Mouse (Mus musculus) thymus, adult 18-20 months (tissue): Measurements from ENCODE around the gene Ephb6.
"Not testable (repeated sequence)": the region's sequence is repeated elsewhere in the genome, so short reads cannot be mapped to it uniquely, and the experiment has no call there.

Experiments
- DNase-seq, 2 experiments: peaks; one replicate each; pipeline ENCODE4 v3.0.0; 2022; ENCODE audit warnings: mixed read lengths in 2 of 2

The Ephb6 gene

DNA sequence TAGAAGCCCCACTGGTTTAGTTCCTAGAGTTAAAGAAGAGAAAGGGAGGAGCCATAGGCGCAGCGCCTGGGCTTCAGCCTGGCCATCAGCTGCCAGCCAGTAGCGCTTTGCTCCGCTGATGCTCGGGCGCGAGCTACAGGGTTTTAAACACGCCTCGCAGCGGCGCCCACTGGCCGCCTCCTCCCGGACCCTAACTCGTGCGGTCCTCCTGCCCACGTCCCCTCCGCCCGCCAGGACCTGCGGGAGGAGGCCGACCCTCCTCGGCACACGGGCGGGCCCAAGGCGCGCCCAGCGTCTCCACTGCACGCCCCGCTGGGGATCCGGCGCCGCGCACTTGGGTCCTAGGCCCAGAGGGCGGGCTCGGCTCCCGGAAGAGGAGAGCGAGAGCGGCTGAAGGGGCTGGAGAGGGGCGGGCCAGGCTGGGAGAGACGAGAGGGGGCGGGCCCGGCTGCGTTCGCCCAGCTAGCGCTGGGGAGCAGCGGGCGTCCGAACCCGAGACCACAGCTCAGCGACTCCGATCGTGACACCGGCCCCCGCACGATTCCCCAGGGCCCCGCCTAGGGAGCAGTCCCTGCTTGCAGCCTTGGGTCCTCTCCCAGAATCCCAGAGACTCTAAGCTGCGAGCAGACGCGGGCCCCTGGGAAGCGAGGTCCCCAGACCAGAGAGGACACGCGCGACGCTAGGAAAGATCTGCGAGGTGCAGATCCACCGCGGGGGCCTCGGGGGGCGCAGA is at the start of gene Ephb6:
Gene Ephb6 (plus strand): TSS at position 422 of the 733 bp plus-strand sequence.
- DNase-seq = peak; percentile 81 to 83

DNA sequence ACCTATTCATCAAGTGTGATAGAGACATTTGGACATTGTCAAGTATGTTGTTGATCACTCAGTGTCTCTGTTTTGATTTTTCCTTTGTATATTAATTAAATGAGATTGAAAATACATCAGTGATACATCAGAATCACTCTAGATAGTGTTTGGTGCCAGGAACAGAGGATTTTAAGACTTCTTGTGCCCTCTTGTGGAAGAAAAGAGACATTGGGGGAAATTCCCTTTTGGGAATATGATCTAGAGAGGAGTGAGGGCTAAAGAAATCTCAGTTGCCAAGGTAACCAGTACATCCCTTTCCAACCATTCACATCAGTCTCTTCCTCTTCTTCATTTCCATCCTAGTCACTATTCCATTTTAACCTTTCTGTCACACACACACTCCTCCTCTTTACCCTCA is 48.9 kb upstream of the Ephb6 start:
- no peak for DNase-seq

DNA sequence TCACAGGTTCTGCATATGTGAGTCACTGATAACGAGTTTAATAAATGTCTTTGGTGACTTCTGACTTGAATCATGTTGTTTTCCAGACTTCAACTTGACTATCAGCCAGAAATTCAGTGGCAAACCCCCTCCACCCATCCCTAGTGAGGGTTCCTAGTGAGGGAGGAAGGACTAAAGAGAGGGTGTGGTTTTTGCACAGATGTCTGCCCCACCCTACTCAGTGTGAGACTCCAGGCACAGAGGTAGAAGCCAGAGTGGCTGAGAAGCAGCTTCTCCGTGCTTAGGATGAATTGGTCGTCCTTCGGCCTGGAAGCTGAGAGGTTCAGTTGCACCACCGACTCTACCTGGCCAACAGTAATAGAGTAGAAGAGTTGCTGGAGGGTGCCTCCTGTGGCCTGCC is 47.8 kb upstream of the Ephb6 start:
- peak; percentile 54 to 79 for DNase-seq

DNA sequence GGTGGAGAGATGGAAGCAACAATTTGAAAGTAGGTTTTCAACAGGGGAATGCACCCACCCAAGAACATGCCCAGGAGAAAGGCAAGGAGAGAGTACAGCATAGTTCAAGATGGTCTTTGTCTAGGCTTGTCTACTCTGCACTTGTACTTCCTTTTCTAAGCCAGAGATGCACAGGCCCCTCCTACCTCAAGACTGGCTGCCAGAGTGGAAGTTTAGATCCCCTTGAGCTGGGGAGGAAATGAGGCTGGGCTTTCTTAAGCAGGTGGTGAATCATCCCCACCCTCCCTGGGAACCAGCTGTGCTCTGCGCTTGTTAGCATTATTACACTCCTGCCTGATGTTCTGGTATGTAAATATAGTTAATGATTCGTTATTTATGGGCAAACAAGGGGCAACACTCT is 47.0 kb upstream of the Ephb6 start:
- DNase-seq = peak; percentile 75 to 90

DNA sequence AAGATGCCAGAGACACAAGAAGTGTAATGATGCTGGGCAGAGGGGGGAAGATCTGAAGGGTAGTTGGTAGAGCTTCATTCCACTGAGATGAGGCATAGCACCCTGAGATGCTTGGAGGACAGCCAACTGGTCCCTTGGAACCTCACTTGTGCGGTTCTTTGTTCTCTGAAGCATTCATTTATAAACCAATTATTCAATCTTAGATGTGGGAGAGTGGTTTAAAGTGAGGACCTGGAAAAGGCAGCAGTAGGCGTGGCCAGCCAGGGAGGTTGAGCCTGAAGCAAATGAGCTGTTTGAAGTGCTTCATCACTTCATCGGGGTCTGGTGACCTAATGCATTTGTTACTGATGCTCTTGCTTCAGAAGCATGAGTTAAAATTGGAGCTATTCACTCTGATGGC is 46.0 kb upstream of the Ephb6 start:
- peak in 1 of 2 experiments; percentile 68 for DNase-seq

DNA sequence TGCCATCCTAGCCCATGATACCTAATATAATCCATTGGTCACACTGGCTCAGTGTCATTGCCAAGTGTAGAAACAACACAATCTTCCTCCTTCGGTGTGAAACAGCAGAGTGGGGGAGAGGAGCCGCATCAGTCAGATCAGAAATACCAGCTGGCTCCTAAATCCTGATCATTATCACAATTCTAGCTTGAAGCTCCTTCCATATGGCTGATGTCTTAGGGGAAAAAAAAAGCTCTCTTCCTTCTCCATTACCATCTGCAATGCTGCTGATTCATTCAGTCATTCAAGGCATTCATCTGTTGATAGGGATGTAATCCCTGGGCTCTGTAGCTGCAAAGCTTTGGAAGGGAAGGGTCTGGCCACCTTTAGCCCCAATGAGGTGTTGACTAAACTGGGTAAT is 45.0 kb upstream of the Ephb6 start:
- DNase-seq = no peak

DNA sequence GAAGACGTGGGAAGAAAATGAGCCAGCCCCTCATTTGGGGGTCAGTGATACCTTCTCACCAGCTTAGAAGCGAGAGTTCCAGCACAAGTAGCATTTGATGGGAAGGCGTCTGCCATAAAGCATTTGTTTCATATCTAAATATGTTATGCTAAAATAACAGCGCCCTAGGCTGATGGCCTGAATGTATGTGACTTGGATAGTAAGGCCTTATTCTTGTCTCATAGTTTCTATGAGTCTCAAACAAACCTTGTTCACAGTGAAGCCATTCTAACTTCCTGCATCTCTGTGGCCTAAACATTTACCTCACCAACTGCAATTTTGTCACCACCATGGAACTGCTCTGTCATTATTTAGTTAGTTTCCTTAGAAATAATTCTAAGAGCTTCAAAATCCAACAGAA is 42.7 kb upstream of the Ephb6 start:
- DNase-seq = no peak

DNA sequence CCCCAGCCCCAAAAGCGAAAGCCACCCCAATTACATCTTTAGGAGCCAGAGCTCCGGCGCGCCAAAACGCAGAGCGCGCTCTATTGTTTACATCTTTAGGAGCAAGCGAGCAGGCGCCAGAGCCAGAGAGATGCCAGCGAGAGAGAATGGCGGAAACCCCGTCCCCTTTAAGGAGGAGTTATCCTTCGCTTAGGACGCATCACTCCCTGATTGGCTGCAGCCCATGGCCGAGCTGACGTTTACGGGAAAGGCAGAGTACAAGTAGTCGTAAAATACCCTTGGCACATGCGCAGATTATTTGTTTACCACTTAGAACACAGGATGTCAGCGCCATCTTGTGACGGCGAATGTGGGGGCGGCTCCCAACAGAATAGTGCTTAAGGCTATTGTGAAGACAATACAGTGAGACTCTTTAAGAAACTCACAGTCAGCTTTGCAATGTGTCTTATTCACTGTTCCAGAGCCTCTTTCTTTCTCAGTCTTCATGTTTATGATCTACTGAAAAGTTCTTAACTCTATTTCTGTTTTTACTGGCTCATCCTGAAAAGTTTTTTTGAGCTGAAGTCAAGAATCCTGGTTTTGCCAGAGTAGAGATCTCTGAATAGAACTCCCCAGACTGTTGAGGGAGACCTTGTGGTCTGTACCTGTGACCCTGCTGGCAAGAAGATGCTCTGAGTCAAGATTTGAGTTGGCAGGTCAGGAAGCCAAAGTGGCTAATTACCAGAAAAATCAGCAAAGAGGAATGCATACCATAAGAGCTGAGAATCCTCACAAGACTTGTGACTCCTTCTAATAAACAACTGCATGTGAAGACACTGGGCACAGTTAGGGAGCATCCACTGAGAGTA is 42.0 kb upstream of the Ephb6 start:
- DNase-seq = not testable (repeated sequence)

DNA sequence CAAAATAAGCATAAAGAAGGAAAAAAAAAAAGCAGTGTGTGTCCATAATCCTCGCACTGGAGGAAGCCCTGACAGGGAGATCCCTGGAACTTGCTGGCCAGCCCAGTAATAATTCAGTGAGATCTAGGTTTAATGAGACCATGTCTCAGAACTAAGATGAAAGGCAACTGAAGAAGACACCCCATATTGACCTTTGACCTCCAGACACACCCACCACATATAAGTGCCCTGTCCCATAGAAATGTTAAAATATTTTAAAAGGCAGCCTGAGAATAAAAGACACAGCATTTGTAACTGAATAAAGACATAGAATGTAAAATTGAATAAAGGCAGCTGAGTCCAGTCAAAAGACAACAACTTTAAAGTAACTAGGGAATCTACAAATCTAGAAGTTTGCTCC is 40.0 kb upstream of the Ephb6 start:
- DNase-seq = no peak

DNA sequence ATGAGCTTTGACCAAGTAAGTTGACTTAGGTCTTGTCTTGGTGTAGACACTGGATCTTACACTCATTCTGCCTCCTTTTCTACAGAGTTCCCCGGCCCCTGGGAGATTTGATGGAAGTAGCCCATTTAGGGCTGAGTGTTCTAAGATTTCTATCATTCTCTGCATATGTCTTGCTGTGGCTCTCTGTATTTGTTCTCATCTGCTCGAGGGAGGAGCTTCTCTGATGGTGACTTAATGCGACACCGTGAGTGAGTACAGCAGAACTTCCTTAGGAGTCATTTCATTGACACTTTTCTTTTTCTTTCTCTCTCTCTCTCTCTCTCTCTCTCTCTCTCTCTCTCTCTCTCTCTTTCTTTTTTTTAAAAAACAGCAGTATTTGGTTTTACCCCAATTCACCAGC is 38.3 kb upstream of the Ephb6 start:
- no peak for DNase-seq

DNA sequence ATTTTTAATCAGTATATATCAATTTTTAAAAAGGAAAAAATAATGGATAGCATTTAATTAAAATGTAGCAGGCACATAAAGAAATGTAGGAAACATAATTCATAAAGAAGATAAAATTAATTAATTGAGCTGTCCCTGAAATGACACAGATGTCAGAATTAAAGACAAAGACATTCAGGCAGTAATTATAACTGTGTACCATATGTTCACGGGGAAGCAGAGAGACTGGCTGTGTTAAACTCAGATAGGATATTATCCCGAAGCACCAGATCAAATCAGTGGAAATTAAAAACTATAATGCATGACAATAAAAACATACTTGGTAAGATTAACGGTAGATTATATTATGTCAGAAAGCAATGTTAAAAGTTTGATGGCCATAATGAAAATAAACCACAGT is 36.2 kb upstream of the Ephb6 start:
- DNase-seq = no peak

DNA sequence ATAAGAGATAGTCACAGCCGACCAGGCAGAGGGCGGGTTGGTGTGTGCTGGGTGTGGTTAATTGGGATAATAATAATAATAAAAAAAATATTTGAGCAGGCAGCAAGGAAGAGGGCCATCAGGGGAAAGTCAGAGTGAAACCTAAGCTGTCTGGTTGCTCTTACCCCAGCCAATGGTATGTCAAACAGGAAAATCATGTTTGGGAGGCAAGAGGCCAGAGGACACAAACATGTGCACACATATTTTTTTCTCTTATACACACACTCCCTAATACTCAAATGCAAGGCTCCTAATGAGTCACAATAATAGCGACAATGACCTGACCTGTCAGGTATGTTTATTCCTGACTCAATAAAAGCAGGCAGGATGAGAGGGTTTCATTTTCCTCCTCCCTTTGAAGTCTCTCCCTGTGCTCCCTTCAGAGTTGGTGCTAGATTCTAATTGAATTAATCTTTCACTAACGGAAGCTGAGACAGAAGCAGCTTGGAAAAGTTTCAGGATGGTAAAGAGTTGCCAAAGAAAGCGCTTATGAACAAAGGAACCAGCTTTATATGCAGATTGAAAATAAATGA is 28.7 kb upstream of the Ephb6 start:
- DNase-seq = no peak

DNA sequence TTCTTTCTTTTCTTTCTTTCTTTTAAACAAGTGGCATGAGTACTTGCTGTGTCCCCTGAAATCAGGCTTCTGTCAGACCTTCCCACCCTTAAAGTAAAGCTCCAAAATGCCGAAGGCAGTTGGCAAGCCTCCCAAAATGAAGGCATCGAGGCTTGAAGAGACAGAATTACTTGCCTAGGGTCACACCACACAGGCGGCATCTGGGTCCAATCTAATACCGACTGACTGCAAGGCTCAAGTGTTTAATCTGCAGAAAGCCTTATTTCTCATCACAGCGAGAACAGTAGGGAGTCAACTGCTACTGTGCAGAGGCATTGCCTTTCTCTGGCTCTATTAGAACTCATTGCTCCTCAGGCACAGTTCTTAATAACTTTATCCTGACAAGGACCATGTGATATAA is 28.0 kb upstream of the Ephb6 start:
- no peak for DNase-seq

DNA sequence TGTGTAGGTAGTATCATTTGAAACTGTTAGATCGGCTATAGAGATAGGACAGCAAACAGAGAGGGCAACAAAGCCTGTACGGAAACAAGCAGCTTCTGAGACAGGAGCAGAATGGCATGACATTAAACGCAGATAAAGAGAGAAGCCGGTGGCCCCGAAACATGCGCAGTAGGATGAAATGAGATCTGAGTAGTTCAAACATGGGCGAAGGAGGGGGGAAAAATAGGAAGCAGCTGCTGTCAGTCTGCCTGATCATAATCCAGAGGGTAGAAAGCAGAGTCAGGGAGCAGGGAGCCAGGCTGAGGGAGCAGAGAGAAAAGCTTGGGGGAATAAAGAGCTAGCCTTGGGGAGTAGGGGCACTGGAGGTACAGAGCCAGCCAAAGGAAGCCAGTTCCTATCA is 24.0 kb upstream of the Ephb6 start:
- no peak for DNase-seq

DNA sequence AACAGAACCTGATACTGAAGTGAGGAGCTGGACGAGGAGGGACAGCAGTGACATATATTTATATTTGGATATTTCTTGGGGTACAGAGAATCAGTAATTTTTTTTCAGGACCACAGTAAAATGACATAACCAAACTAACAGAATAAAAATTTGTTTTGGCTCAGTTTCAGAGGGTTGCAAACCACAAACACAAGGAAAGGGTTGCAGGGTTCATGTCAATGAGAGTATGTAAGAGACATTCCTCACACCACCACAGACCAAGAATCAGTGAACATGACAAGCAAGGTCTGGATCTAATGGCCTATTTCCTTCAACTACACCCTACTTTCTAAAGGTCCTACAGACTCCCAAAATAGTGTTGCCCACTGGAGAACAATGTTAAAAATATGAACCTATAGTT is 23.1 kb upstream of the Ephb6 start:
- no peak for DNase-seq

DNA sequence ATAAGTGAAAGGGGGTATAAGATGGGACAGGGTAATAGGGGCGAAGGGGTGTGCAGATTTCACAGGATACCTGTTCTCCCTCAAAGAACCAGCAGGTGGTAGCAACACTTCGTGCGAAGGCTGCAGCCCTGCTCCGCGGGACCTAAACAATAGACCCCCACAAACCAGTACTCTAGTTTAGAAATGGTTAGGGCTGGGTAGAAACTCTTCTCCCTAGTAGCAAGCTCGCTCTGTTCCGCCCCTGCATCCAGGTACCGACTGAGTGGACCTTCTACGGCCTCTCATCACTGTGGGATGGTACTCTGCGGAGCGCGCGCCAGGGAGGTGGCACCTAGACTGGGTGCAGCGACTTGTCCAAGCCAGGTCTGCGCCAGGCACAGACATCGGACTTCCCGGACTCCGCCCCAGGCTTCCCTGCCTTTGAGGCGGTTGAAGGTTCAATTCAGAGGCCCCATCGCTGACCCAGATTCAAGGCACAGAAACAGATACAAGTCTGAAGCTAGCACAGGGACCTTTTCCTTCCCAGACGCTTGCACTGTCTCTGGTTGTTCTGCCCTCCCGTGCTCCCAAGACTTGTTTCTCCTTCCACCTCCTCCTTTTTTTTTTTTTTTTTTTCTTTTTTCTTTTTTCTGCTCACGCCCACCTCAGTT is 756 bp upstream of the Ephb6 start:
- DNase-seq = peak; percentile 56 to 70

DNA sequence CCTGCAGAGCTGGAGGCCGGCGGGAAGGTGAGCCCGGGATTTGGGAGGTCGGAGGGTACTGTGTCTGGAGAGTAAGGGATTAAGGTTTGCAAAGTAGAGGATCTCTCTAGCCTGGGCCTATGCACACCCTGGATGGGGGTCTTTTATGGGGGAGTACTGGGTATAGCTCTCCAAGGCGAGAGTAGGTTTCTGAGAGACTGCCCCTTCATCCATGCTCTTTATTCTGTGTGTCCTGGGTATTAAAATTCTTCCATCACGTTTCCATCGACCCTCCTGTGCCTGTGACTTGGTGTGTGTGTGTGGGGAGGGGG is 467 bp downstream of the Ephb6 start:
- DNase-seq = no peak

DNA sequence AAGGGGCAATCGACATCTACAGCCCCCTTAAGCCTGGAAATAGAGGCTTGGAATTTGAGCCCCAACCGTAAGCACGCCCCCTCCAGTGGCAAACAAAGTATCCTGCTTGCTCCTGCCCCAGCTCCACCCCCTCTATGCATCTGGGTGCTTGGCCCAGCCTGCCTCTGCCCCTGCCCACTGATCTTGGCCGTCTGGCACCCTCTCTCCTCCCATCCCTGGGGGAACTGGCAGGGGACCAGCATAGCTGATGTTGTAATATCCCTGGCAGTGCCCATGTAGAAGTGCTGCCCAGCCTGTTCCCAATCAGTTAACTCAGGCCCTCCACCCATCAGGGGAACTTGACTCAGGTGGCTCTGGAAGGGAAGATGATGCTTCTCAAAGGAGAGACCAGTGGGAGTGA is 932 bp downstream of the Ephb6 start:
- DNase-seq = peak; percentile 46 to 59

DNA sequence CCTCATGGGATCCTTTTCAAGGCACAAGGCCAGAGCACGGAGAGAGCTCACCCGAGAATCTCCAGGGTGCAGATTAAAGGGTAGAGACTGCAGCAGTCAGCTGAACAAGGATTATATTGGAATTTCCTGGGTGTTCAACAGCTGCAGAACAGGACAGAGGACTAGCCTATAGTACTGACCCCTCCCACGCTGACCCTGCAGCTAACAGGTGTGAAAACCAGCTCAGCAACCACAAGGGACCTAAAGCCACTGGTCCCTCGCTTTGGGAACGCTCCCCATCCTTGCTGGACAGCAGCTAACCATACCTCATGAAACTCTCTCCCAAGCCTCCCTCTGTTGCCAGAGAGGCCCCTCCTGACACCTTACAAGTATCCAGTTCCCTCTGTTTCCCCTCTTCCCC is 2.4 kb downstream of the Ephb6 start:
- DNase-seq = no peak

DNA sequence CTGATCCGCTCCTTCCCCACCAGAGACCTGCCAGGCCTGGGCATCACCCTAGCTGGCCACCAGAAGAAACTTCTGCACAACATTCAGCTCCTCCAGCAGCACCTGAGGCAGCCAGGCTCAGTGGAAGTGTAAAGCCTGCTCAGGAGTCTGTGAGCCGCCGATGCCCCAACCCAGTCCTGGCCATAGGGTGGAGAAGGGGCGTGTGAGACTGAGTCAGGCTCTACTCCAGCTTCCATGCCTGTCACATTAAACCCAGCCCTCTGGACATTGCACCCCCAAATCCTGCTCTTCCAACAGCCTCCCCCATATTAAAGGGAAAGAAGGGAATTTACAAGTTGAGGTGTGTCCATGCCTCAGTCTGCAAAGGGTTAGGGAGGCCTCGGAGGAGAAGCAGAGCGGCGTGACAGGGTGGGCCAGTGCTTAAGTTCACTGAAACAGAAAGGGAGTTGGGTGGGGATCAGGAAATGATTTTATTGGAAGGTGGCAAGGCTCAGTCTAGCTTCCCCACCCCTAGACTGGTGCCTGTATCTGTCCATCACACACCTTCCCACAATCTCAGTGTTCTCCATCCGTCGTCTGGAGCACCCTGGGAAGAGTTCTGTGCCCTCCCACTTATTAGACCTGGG is 15.0 kb downstream of the Ephb6 start:
- no peak for DNase-seq

DNA sequence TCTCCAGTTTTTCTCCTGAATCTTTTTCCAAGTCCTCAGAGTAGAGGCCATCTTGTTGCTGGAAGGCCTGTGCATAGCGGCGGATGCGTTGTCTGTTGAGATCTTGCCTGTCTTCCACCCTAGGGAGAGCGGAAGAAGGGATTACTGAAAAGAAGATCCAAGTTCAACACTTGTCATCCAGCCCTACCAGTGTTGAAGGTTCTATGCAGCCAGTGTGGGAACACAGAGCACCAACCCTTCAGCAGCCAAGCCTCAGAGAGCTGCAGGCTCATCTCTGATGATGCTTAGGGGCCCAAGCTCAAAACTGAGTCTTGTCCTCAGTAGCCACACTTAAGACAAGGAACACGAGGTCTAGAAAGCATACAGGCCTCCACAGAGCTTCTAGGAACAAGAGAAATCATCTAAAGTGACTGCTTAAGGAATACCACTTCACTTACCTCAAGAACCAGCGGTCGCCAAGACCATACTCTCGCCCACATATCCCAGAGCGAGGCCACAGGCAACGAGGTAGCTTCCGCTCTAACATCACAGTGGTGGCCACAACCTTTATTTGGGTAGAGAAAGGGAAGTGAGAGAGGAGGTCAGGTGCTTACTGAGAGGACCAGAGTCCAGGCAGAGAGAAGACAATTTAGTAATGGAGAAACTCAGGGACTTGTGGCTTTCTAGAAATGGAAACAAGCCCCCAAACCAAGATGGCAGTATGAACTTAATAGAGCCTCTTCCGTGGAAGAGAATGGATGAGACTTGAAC is 16.1 kb downstream of the Ephb6 start:
- no peak for DNase-seq

DNA sequence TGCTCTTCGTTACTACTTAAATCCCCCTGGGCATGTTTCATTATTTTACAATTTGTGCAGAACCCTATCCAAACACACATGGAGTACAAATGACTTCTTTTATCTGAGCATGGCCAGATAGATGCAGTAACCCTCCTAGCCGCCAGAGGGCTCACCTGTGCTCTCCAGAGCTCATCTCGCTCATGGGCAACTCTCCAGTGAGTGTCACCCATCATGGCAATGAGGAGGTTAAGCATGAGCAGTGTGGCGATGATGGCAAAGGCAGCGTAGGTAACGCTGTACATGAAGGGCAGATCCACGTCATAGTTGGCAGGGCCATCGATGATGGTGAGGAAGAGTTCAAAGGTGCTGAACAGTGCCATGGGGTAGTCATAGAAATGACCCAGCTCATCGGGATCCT is 17.4 kb downstream of the Ephb6 start:
- DNase-seq = no peak
